Mouse (Mus musculus): ENCODE data around the gene Tln1. TPM values are rescaled to one million over a fixed set of nuclear protein-coding genes. Genes with fewer than 3 reads are reported as not detected.

The Tln1 gene
- polyA plus RNA-seq, 1 experiment from 2014 or later = 73.9 TPM

DNA sequence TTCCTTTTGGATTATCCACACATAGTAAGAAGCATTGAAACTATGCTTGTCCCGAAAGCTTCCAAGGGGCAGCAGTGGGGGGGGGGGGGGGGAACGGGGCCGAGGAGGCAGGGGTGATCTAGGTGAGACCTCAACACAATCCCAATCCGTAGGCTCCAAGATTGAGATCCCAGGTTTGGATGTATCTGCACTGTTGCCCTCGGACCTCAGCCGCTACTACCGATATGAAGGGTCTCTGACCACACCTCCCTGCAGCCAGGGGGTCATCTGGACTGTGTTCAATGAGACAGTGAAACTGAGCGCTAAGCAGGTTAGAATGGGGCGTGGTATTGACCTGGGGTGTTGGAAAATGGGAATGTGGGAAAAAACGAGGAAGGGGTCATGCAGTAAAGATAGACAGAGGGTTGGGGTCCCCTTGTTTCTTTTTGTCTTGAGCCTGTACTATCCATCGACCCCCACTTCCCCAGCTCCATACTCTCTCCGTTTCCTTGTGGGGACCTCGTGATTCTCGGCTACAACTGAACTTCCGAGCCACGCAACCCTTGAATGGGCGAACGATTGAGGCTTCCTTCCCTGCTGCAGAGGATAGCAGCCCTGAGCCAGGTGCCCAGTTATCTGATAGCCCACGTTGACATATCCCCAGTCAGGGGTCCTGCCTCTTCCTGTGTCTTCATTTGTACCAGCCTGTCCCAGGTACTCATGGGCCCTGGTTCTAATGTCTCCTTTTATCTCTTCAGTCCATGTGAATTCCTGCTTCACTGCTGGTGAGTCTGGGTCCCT lies 50.6 kb downstream of the Tln1 start:
- H3K4me2 ChIP-seq (replicated peaks) = no peak overlapping the region

GRCm38 (mm10) chr4:43509109-43509508 lies 53.4 kb downstream of the Tln1 start:
- no peak overlapping the region for H3K27ac ChIP-seq
- H3K27me3 ChIP-seq = peaks cover 17% of the 10 kb centered on the region; the same call in 1 of the 2 replicates
- 0 out of 2 replicates have a peak overlapping the region, but pooled peaks have one; percentile 35 for H3K9ac ChIP-seq

More for the DNA sequence above, 50.6 kb downstream of the Tln1 start:
- H3K4me3 ChIP-seq = no peak overlapping the region
- ATAC-seq (ENCODE audit: insufficient number of reproducible peaks, insufficient read depth, low FRiP score, low TSS enrichment) = no peak
- peaks cover 9% of the 10 kb centered on the region; the same call in 1 of the 2 replicates for H3K36me3 ChIP-seq
- 78% methylated on average over 19 of the region's 19 CpGs for WGBS
- no peak overlapping the region for H3K9ac ChIP-seq
- H3K9me3 ChIP-seq = no peaks in the 10 kb centered on the region
- H3K27ac ChIP-seq = no peak overlapping the region
- H3K27me3 ChIP-seq = peaks cover 12% of the 10 kb centered on the region; the same call in 1 of the 2 replicates
- H3K4me1 ChIP-seq = peaks cover 23% of the 10 kb centered on the region

DNA sequence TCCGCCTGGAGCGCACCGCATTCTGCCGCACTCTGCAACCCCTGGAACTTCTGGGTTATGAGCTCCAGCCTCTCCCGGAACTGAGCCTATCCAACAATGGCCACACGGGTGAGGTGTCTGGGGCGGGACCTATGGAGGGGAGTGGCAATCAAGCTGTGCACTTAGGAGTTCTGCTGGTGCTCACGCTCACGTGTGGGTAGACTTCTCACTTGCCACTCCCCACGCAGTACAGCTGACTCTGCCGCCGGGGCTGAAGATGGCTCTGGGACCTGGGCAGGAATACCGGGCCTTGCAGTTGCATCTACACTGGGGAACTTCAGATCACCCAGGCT lies 53.9 kb downstream of the Tln1 start:
- Histone ChIP-seq H3K27me3 (peaks cover 17% of the 10 kb centered on the region; the same call in 1 of the 2 replicates), H3K27ac (no peak overlapping the region), H3K4me2 (replicated peaks) (peak overlapping the region; percentile 58), H3K9me3 (no peaks in the 10 kb centered on the region), H3K36me3 (no peaks in the 10 kb centered on the region), H3K4me1 (peaks cover 23% of the 10 kb centered on the region), H3K4me3 (peak overlapping the region; percentile 39), H3K9ac (peak overlapping the region; percentile 35; the same call in 1 of the 2 replicates)
- WGBS = 9% methylated on average over 13 of the region's 13 CpGs
- ATAC-seq (ENCODE audit: insufficient number of reproducible peaks, insufficient read depth, low FRiP score, low TSS enrichment) = peak; percentile 66

More at GRCm38 (mm10) chr4:43509109-43509508, 53.4 kb downstream of the Tln1 start:
- Histone ChIP-seq H3K36me3 (no peaks in the 10 kb centered on the region), H3K4me2 (replicated peaks) (peak overlapping the region; percentile 58), H3K4me3 (peak overlapping the region; percentile 39), H3K9me3 (no peaks in the 10 kb centered on the region), H3K4me1 (peaks cover 23% of the 10 kb centered on the region)
- WGBS = 32% methylated on average over 9 of the region's 9 CpGs
- ATAC-seq (ENCODE audit: insufficient number of reproducible peaks, insufficient read depth, low FRiP score, low TSS enrichment) = 0 out of 2 replicates have a peak, but pooled peaks have one; percentile 2

DNA sequence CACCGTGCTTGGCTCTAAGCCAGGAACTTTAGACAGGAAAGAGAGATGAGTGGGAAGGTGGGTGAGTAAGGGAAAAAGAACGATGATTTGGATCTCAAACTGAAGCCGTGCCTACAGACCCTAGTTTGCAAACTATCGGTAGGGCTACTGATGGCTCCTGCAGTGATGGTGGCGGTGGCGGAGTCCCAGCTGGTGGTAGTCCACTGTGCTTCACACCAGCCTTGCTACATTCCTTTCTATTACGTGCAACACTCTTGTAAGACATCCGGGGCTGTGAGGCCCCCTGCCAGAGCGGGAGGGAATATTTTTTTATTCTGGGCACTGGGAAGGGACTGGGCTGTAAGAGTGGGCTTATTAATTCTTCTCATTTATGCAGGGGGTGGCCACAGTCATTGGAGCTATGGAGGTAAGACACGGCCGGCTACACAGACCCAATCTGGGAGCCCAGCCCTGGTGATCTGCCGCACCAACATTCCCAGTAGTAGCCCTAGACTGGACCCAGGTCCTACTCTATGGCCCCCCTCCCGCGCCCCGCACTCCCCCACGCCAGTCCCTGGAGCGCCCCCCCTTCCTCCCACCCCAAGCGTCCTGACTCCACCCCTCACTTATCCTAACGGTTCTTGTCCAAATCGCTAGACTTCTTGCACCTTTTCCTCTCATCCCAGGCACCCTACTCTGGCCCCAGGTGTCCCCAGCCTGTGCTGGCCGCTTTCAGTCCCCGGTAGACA lies 54.4 kb downstream of the Tln1 start:
- peak; percentile 28 for ATAC-seq (ENCODE audit: insufficient number of reproducible peaks, insufficient read depth, low FRiP score, low TSS enrichment)
- 12% methylated on average over 22 of the region's 22 CpGs for WGBS
- H3K36me3 ChIP-seq = no peaks in the 10 kb centered on the region
- H3K27me3 ChIP-seq = peaks cover 17% of the 10 kb centered on the region; the same call in 1 of the 2 replicates
- H3K9ac ChIP-seq = peak overlapping the region; percentile 35; the same call in 1 of the 2 replicates
- peaks cover 23% of the 10 kb centered on the region for H3K4me1 ChIP-seq
- H3K4me2 ChIP-seq (replicated peaks) = peak overlapping the region; percentile 58
- peak overlapping the region; percentile 39 for H3K4me3 ChIP-seq
- no peak overlapping the region for H3K27ac ChIP-seq
- no peaks in the 10 kb centered on the region for H3K9me3 ChIP-seq

GRCm38 (mm10) chr4:43506536-43507185 lies 55.8 kb downstream of the Tln1 start, which contains the start of gene Car9:
TSS of gene Car9 (plus strand) at chr4:43506966.
- H3K27me3 ChIP-seq = peaks cover 17% of the 10 kb centered on the region; the same call in 1 of the 2 replicates
- no peaks in the 10 kb centered on the region for H3K9me3 ChIP-seq
- H3K4me3 ChIP-seq = 0 out of 2 replicates have a peak within 1 kb of the TSS, but pooled peaks have one; percentile 39
- no peak within 1 kb of the TSS for H3K27ac ChIP-seq
- ATAC-seq (ENCODE audit: insufficient number of reproducible peaks, insufficient read depth, low FRiP score, low TSS enrichment) = no peak
- no peaks in the 10 kb centered on the region for H3K36me3 ChIP-seq
- H3K4me2 ChIP-seq (replicated peaks) = peak within 1 kb of the TSS; percentile 58
- WGBS = 37% methylated on average over 9 of the region's 9 CpGs
- peaks cover 19% of the 10 kb centered on the region for H3K4me1 ChIP-seq
- peak within 1 kb of the TSS; percentile 24; the same call in 1 of the 2 replicates for H3K9ac ChIP-seq

DNA sequence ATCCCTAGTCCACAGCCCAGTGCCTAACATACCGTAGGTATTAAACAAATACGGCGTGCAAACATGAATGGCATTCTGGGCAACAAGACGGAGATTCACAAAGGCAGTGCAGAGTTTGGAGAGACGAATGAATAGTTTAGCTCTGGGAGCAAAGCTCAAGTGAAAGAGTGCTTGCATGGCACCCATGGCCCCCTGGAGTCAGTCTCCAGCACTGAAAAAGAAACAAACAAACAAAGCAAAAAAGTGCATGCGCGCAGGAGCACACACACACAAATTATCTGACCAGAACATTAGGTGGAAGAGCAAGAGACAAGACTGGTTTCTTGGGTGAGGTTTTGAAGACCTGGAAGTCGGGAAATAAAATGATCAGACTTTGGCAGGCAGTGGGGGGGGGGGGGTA lies 56.4 kb downstream of the Tln1 start:
- H3K27ac ChIP-seq = no peak overlapping the region
- H3K9me3 ChIP-seq = no peaks in the 10 kb centered on the region
- no peaks in the 10 kb centered on the region for H3K36me3 ChIP-seq
- no peak overlapping the region for H3K4me2 ChIP-seq (replicated peaks)
- H3K9ac ChIP-seq = no peak overlapping the region
- peaks cover 17% of the 10 kb centered on the region; the same call in 1 of the 2 replicates for H3K27me3 ChIP-seq
- H3K4me1 ChIP-seq = peaks cover 19% of the 10 kb centered on the region
- H3K4me3 ChIP-seq = no peak overlapping the region
- no peak for ATAC-seq (ENCODE audit: insufficient number of reproducible peaks, insufficient read depth, low FRiP score, low TSS enrichment)
- WGBS = 82% methylated on average over 8 of the region's 8 CpGs

DNA sequence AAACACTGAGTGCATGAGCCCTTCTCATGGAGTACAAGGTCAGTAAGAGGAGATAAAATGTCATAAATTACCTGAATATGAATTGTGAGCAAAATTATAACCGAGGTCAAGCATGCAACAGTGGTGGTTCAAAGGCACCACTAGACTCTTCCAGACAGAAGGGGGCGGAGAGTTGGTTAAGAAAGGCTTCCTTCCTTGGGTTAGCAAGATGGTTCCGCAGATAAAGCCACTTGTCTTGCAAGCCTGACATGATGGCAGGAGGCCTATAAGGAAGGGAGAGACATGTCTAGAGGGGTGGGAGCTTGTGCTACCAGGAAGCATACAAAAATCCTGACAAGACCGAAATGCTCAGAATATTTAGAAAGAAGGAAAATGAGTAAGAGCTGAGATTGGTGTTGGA lies 58.2 kb downstream of the Tln1 start:
- peaks cover 17% of the 10 kb centered on the region for H3K4me1 ChIP-seq
- H3K9ac ChIP-seq = no peak overlapping the region
- H3K4me2 ChIP-seq (replicated peaks) = no peak overlapping the region
- H3K4me3 ChIP-seq = no peak overlapping the region
- ATAC-seq (ENCODE audit: insufficient number of reproducible peaks, insufficient read depth, low FRiP score, low TSS enrichment) = no peak
- H3K9me3 ChIP-seq = no peaks in the 10 kb centered on the region
- no peaks in the 10 kb centered on the region for H3K36me3 ChIP-seq
- 81% methylated on average over 4 of the region's 4 CpGs for WGBS
- peaks cover 17% of the 10 kb centered on the region; the same call in 1 of the 2 replicates for H3K27me3 ChIP-seq
- H3K27ac ChIP-seq = no peak overlapping the region

DNA sequence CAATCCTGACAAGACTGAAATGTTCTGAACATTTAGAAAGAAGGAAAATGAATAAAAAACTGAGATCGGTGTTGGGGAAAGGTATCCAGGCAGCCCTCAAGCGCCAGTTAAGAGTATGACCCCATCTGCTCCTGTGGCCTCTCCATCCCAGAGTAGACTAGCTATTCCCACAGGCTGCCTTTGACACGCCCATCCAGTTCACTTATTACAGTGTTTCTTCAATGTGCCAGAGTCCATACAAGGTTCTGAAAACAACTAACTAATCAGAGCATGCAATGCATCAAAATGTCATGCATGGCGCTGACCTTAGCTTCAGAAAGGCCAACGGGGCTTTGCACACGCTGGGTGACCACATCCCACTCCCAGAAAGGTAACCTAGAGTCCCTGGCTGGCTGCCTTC lies 59.0 kb downstream of the Tln1 start:
- WGBS = 82% methylated on average over 6 of the region's 6 CpGs
- H3K4me1 ChIP-seq = peaks cover 15% of the 10 kb centered on the region
- H3K36me3 ChIP-seq = no peaks in the 10 kb centered on the region
- no peaks in the 10 kb centered on the region for H3K9me3 ChIP-seq
- H3K4me2 ChIP-seq (replicated peaks) = no peak overlapping the region
- H3K4me3 ChIP-seq = no peak overlapping the region
- H3K27ac ChIP-seq = no peak overlapping the region
- ATAC-seq (ENCODE audit: insufficient number of reproducible peaks, insufficient read depth, low FRiP score, low TSS enrichment) = no peak
- peaks cover 17% of the 10 kb centered on the region; the same call in 1 of the 2 replicates for H3K27me3 ChIP-seq
- H3K9ac ChIP-seq = no peak overlapping the region

DNA sequence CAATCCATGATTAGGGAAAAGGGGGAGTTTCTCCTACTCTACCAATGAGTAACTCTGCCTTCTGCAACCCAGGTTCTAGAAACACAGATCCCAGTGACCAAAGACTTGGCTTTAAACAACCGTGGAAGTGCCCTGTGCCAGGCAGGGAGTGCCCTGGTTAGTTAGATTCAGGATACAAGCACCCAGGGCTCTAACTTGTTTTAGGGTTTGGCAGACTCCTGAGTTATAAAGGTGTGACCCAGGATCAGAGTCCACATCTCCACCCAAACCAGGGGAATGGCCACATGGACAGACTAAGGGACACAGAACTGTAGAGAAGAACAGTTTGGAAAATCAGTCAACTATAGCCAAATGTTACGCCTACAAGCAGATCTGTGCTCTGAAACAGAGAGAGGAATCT lies 59.5 kb downstream of the Tln1 start:
- H3K4me1 ChIP-seq = peaks cover 15% of the 10 kb centered on the region
- H3K36me3 ChIP-seq = no peaks in the 10 kb centered on the region
- no peaks in the 10 kb centered on the region for H3K9me3 ChIP-seq
- no peak for ATAC-seq (ENCODE audit: insufficient number of reproducible peaks, insufficient read depth, low FRiP score, low TSS enrichment)
- H3K4me2 ChIP-seq (replicated peaks) = no peak overlapping the region
- no peak overlapping the region for H3K27ac ChIP-seq
- H3K9ac ChIP-seq = no peak overlapping the region
- 75% methylated on average over 2 of the region's 2 CpGs for WGBS
- peaks cover 17% of the 10 kb centered on the region; the same call in 1 of the 2 replicates for H3K27me3 ChIP-seq
- no peak overlapping the region for H3K4me3 ChIP-seq

GRCm38 (mm10) chr4:43499407-43500333 lies 62.8 kb downstream of the Tln1 start, which contains the start of gene Arhgef39:
TSS of gene Arhgef39 (minus strand) at chr4:43499695.
- 7% methylated on average over 50 of the region's 50 CpGs for WGBS
- Histone ChIP-seq H3K9ac (peak within 1 kb of the TSS; percentile 58), H3K36me3 (peaks cover 11% of the 10 kb centered on the region; the same call in 1 of the 2 replicates), H3K27ac (no peak within 1 kb of the TSS), H3K4me3 (peak within 1 kb of the TSS; percentile 56), H3K4me2 (replicated peaks) (peak within 1 kb of the TSS; percentile 59), H3K27me3 (no peaks in the 10 kb centered on the region), H3K4me1 (peaks cover 23% of the 10 kb centered on the region), H3K9me3 (no peaks in the 10 kb centered on the region)
- peak; percentile 84 for ATAC-seq (ENCODE audit: insufficient number of reproducible peaks, insufficient read depth, low FRiP score, low TSS enrichment)

Measured in embryonic facial prominence, embryonic 12.5 days (tissue).